Mouse (Mus musculus): ENCODE measurements around the gene Gm17571. TPM values are rescaled to one million over a fixed set of nuclear protein-coding genes. Genes with fewer than 3 reads are reported as not detected.

Gm17571 gene
- total RNA-seq, 2 experiments from 2014 or later, result not detected

Other genes starting within 250 kb of the Gm17571 start
- gene Jrkl, start 200.9 kb downstream of the Gm17571 start, total RNA-seq (2021), result 10 to 100 TPM in 1 of 2 experiments, 1 to 10 TPM in 1; 9.8 to 13.6 TPM
- 10 to 100 TPM; 23.6 to 27.0 TPM for gene Ccdc82, start 199.8 kb downstream of the Gm17571 start, total RNA-seq (2021)
- gene Maml2, start 148.8 kb downstream of the Gm17571 start, total RNA-seq (2021), result 10 to 100 TPM; 11.5 TPM

All from left cerebral cortex, postnatal 4 days (tissue).